Comparison of ENCODE assay signal across 9 mouse cellular contexts in genomic region chr2:136058398-136058797, GRCm38 (mm10). TPM values are rescaled to one million over a fixed set of nuclear protein-coding genes. Genes with fewer than 3 reads are reported as not detected.
DNase-seq lines count a peak whose midpoint lies in the region; ATAC-seq and TF ChIP-seq lines count a peak whose summit lies in the region.
"Had no signal": no experiment of that assay in that cellular context is flagged by ENCODE, and none has a peak within 500 bp of the region (broad histone marks: within the 10 kb centered on the region; RNA-seq: fewer than 3 reads in every experiment).

No protein-coding gene starts in this region.

- WGBS in limb, embryonic 15.5 days, result 4% methylated on average over 7 of the region's 7 CpGs

- peak overlapping the region; percentile 46 for H3K4me2 ChIP-seq in limb, embryonic 15.5 days

- no peak overlapping the region for H3K9ac ChIP-seq in limb, embryonic 15.5 days

- H3K4me3 ChIP-seq in testis, adult 2 months (ENCODE audit: control insufficient read depth, low read depth, low read length), result peak overlapping the region; percentile 79
- peak overlapping the region; percentile 20; the same call in 1 of the 2 replicates for H3K4me3 ChIP-seq in limb, embryonic 15.5 days

- no peak for TF ChIP-seq POLR2A in testis, adult 2 months (IDR thresholded peaks at IDR 0.05; ENCODE audit: control insufficient read depth, low read depth, low read length)

- H3K36me3 ChIP-seq in testis, adult 2 months (ENCODE audit: control insufficient read depth, insufficient read depth, low read length), result no peaks in the 10 kb centered on the region
- no peaks in the 10 kb centered on the region for H3K36me3 ChIP-seq in limb, embryonic 15.5 days

- no peak for ATAC-seq in limb, embryonic 15.5 days (ENCODE audit: insufficient number of reproducible peaks, low FRiP score, low TSS enrichment, low read depth)

- peaks cover 14% of the 10 kb centered on the region for H3K4me1 ChIP-seq in testis, adult 2 months (ENCODE audit: control insufficient read depth, insufficient read depth, low read length)
- H3K4me1 ChIP-seq in limb, embryonic 15.5 days, result peaks cover 19% of the 10 kb centered on the region

- DNase-seq in heart, adult 11 months, result peak; percentile 48
- DNase-seq in heart, adult 8-10 months (ENCODE audit: low spot score), result no peak
- DNase-seq in testis, postnatal 14 days (ENCODE audit: low spot score), result no peak
- no peak for DNase-seq in adrenal gland, adult 18-20 months (ENCODE audit: low spot score in 2 of 2)
- no peak for DNase-seq in urinary bladder, postnatal 14 days (ENCODE audit: low spot score)
- no peak for DNase-seq in spleen, adult 18-20 months
- DNase-seq: adrenal gland, postnatal 36 days had no signal

- H3K27me3 ChIP-seq in testis, adult 2 months (ENCODE audit: control insufficient read depth, insufficient read depth, low read length), result no peaks in the 10 kb centered on the region
- peaks cover 38% of the 10 kb centered on the region for H3K27me3 ChIP-seq in limb, embryonic 15.5 days

- no peaks in the 10 kb centered on the region for H3K9me3 ChIP-seq in limb, embryonic 15.5 days

- no peak for TF ChIP-seq CTCF in testis, adult 2 months (IDR thresholded peaks at IDR 0.05; ENCODE audit: control insufficient read depth, insufficient read depth, insufficient replicate concordance, low read depth, low read length)

- H3K27ac ChIP-seq in testis, adult 2 months (ENCODE audit: control insufficient read depth, insufficient read depth, low read depth, low read length), result no peak overlapping the region
- H3K27ac ChIP-seq in limb, embryonic 15.5 days, result no peak overlapping the region

RNA-seq across cellular contexts. Expression of gene Lamp5, which starts 6.4 kb away (rescaled TPM):
- not detected for total RNA-seq in heart, adult 8-10 months (2022)
- polyA plus RNA-seq in testis, adult 2 months (2012; rRNA removed), result 2.2 and 2.7 TPM in 2 replicates
- 0.35 and 1.1 TPM in 2 replicates for polyA plus RNA-seq in limb, embryonic 15.5 days (2015; fragmentation: Nextera tagmentation; extraction: Ambion mirVana)
- total RNA-seq in adrenal gland, adult 18-20 months (2021), result not detected
- total RNA-seq: adrenal gland, postnatal 36 days had no signal
